Mouse (Mus musculus): ENCODE measurements around the gene Efna1.

Efna1 gene

GRCm38 (mm10) chr3:89279153-89279890 lies 1.6 kb downstream of the Efna1 start:
- DNase-seq (ENCODE audit: low spot score in 2 of 2), result peak; percentile 76 to 81

- DNase-seq (ENCODE audit: low spot score in 2 of 2), result no peak
These were observed 2.3 kb downstream of the Efna1 start for GRCm38 (mm10) chr3:89278643-89279042.

- no peak for DNase-seq (ENCODE audit: low spot score in 2 of 2)
These were observed 2.8 kb downstream of the Efna1 start for GRCm38 (mm10) chr3:89278107-89278506.

GRCm38 (mm10) chr3:89277281-89278021 lies 3.5 kb downstream of the Efna1 start:
- DNase-seq (ENCODE audit: low spot score in 2 of 2), result no peak

- DNase-seq (ENCODE audit: low spot score in 2 of 2), result no peak
These were observed 4.9 kb downstream of the Efna1 start for GRCm38 (mm10) chr3:89276061-89276460.

- DNase-seq (ENCODE audit: low spot score in 2 of 2), result no peak
These were observed 9.2 kb downstream of the Efna1 start for GRCm38 (mm10) chr3:89271760-89272159.

- peak; percentile 60 to 62 for DNase-seq (ENCODE audit: low spot score in 2 of 2)
These were observed 10.1 kb downstream of the Efna1 start for GRCm38 (mm10) chr3:89270891-89271290.

GRCm38 (mm10) chr3:89270051-89270755 lies 10.7 kb downstream of the Efna1 start, which contains the start of gene Slc50a1:
TSS of gene Slc50a1 (minus strand) at chr3:89270570.
- peak; percentile 88 to 91 for DNase-seq (ENCODE audit: low spot score in 2 of 2)

- DNase-seq (ENCODE audit: low spot score in 2 of 2), result no peak
These were observed 12.0 kb downstream of the Efna1 start for GRCm38 (mm10) chr3:89268916-89269315.

- peak; percentile 90 to 92 for DNase-seq (ENCODE audit: low spot score in 2 of 2)
These were observed 14.5 kb downstream of the Efna1 start for GRCm38 (mm10) chr3:89266439-89266893.

GRCm38 (mm10) chr3:89262417-89262816 lies 18.5 kb downstream of the Efna1 start:
- no peak for DNase-seq (ENCODE audit: low spot score in 2 of 2)

GRCm38 (mm10) chr3:89260211-89260610 lies 20.7 kb downstream of the Efna1 start:
- no peak for DNase-seq (ENCODE audit: low spot score in 2 of 2)

- DNase-seq (ENCODE audit: low spot score in 2 of 2), result no peak
These were observed 21.9 kb downstream of the Efna1 start, which contains the start of gene Dpm3 for GRCm38 (mm10) chr3:89259076-89259475. TSS of gene Dpm3 (plus strand) at chr3:89259358.

GRCm38 (mm10) chr3:89256177-89256576 lies 24.8 kb downstream of the Efna1 start:
- no peak for DNase-seq (ENCODE audit: low spot score in 2 of 2)

GRCm38 (mm10) chr3:89254994-89255393 lies 25.9 kb downstream of the Efna1 start:
- DNase-seq (ENCODE audit: low spot score in 2 of 2), result no peak

- peak; percentile 38 to 49 for DNase-seq (ENCODE audit: low spot score in 2 of 2)
These were observed 29.5 kb downstream of the Efna1 start for GRCm38 (mm10) chr3:89251365-89251895.

- peak in 1 of 2 experiments; percentile 62 for DNase-seq (ENCODE audit: low spot score in 2 of 2)
These were observed 30.4 kb downstream of the Efna1 start for GRCm38 (mm10) chr3:89250435-89251040.

- no peak for DNase-seq (ENCODE audit: low spot score in 2 of 2)
These were observed 33.5 kb downstream of the Efna1 start for GRCm38 (mm10) chr3:89247466-89247865.

- peak; percentile 95 for DNase-seq (ENCODE audit: low spot score in 2 of 2)
These were observed 34.5 kb downstream of the Efna1 start, which contains the start of gene Trim46 for GRCm38 (mm10) chr3:89246261-89247100. TSS of gene Trim46 (minus strand) at chr3:89246309.

GRCm38 (mm10) chr3:89245688-89246171 lies 35.2 kb downstream of the Efna1 start, which contains the start of gene Krtcap2:
TSS of gene Krtcap2 (plus strand) at chr3:89245966.
- peak; percentile 91 to 92 for DNase-seq (ENCODE audit: low spot score in 2 of 2)

Measured in right cerebral cortex, postnatal 10 days (tissue).